Mouse (Mus musculus): ENCODE measurements around the gene Cdh26.

DNA sequence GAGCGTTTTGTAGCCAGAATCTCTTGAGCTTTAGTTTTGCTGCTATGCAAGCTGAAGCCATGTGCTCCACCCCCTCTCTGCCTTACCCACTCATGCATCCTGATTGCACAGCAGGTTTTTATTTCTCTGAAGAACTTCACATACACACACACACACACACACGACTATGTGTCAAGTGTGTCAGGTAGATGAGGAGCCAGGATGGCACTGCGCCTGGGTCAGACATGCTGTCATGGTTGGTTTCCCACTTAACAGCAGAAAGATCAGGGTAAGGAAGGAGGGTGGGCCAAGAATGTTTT, 15.2 kb upstream of the Cdh26 start:
- no peak for TF ChIP-seq EP300 (IDR thresholded peaks at IDR 0.05; ENCODE audit: low read depth)
- no peak for TF ChIP-seq CTCF (IDR thresholded peaks at IDR 0.05; ENCODE audit: low read depth)

All from liver, postnatal 0 days (tissue).